Mouse (Mus musculus) neural tube, embryonic 11.5 days (tissue): ENCODE measurements around the gene Kpna6. TPM values are rescaled to one million over a fixed set of nuclear protein-coding genes. Genes with fewer than 3 reads are reported as not detected.

ENCODE experiments used
- ATAC-seq: fragments of 200-750 bp; cut with Nextera tagmentation; 2 replicates; pipeline ENCODE4 v1.8.0; 2017; ENCODE audit warnings: moderate number of reproducible peaks, mild to moderate bottlenecking, moderate TSS enrichment, moderate library complexity; ENCODE audit not compliant: insufficient read depth, low FRiP score, low TSS enrichment
- DNase-seq: peaks from one replicate; pipeline ENCODE4 v3.0.0-alpha.2; 2015; ENCODE audit warnings: low spot score
- H3K27ac ChIP-seq: fragments of 300-500 bp; sonication (generic); 2 replicates; pipeline ENCODE4 v1.5.1; 2014; ENCODE audit warnings: low read depth, mild to moderate bottlenecking, low read length
- H3K27me3 ChIP-seq: fragments of 300-500 bp; sonication (generic); 2 replicates; pipeline ENCODE4 v1.6.1; 2014; ENCODE audit warnings: mild to moderate bottlenecking, low read length, mixed read lengths; ENCODE audit not compliant: control insufficient read depth, insufficient read depth
- H3K36me3 ChIP-seq: fragments of 300-500 bp; sonication (generic); 2 replicates; pipeline ENCODE4 v1.6.1; 2014; ENCODE audit warnings: mild to moderate bottlenecking, low read length, moderate library complexity, mixed read lengths; ENCODE audit not compliant: control insufficient read depth, insufficient read depth
- H3K4me1 ChIP-seq: fragments of 300-500 bp; sonication (generic); 2 replicates; pipeline ENCODE4 v1.6.1; 2014; ENCODE audit warnings: low read length, mixed read lengths; ENCODE audit not compliant: control insufficient read depth, insufficient read depth
- H3K4me2 ChIP-seq: fragments of 300-500 bp; sonication (generic); 2 replicates; pipeline ENCODE4 v1.6.1; 2014; ENCODE audit warnings: low read depth, mild to moderate bottlenecking, moderate library complexity
- H3K4me3 ChIP-seq: fragments of 300-500 bp; sonication (generic); 2 replicates; pipeline ENCODE4 v1.5.1; 2014; ENCODE audit warnings: low read depth, low read length
- H3K9ac ChIP-seq: fragments of 300-500 bp; sonication (generic); 2 replicates; pipeline ENCODE4 v1.6.1; 2014; ENCODE audit warnings: mild to moderate bottlenecking, low read length
- H3K9me3 ChIP-seq: fragments of 300-500 bp; sonication (generic); 2 replicates; pipeline ENCODE4 v1.6.1; 2016; ENCODE audit warnings: low read length; ENCODE audit not compliant: control insufficient read depth
- WGBS: fragments of 180-500 bp; shearing (Covaris S2); extraction: QIAGEN DNeasy Blood & Tissue Kit; methylation state at CpG from one replicate; pipeline ENCODE4 v1.1.7; 2014; 5-methylcytosine and 5-hydroxymethylcytosine counted together
- polyA plus RNA-seq: library from polyadenylated mRNA; unstranded; fragments of >200 nt; fragmentation: Nextera tagmentation; extraction: Ambion mirVana; gene quantifications from 2 replicates; pipeline ENCODE4 v1.2.1, GENCODE M21; 2014

The Kpna6 gene
- polyA plus RNA-seq, 1 experiment from 2014 or later, result 15.7 TPM

DNA sequence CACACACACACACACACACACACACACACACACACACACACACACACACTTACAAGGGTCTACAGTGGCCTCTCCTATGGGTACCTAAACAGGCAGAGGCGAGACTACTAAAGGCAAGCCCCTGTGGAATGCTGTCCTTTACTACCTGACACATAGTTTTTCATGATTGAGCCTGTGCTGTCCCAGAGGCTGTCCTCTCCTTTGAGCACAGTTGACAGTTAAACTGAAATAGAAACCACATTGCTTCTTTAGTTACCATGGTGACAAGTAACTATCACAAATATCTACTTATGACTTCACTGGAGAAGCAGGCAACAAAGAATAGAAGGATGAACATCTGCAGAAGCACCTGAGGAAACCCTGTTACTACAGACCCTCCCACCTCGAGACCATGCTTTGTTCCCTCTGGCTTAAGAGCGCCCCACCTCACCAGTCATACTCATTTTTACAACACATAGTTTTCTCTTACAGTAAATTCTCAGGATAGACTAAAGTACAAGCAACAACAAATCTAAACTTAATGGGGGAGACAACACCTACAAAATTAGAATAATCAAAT is 10.2 kb downstream of the Kpna6 start:
- H3K4me3 ChIP-seq, result no peak overlapping the region
- no peak overlapping the region for H3K4me2 ChIP-seq
- no peak overlapping the region for H3K27ac ChIP-seq
- H3K36me3 ChIP-seq, result peaks cover 5% of the 10 kb centered on the region
- H3K9me3 ChIP-seq, result no peaks in the 10 kb centered on the region
- WGBS, result 86% methylated on average over 3 of the region's 3 CpGs
- H3K27me3 ChIP-seq, result no peaks in the 10 kb centered on the region
- no peak overlapping the region for H3K9ac ChIP-seq
- no peaks in the 10 kb centered on the region for H3K4me1 ChIP-seq
- DNase-seq (no peak), ATAC-seq (no peak)

GRCm38 (mm10) chr4:129661584-129661983 is 11.0 kb downstream of the Kpna6 start:
- Histone ChIP-seq H3K4me1 (no peaks in the 10 kb centered on the region), H3K4me3 (no peak overlapping the region), H3K36me3 (peaks cover 5% of the 10 kb centered on the region), H3K9ac (no peak overlapping the region), H3K27me3 (no peaks in the 10 kb centered on the region), H3K27ac (no peak overlapping the region), H3K9me3 (no peaks in the 10 kb centered on the region), H3K4me2 (no peak overlapping the region)
- 89% methylated on average over 3 of the region's 3 CpGs for WGBS
- ATAC-seq, result no peak
- no peak for DNase-seq

DNA sequence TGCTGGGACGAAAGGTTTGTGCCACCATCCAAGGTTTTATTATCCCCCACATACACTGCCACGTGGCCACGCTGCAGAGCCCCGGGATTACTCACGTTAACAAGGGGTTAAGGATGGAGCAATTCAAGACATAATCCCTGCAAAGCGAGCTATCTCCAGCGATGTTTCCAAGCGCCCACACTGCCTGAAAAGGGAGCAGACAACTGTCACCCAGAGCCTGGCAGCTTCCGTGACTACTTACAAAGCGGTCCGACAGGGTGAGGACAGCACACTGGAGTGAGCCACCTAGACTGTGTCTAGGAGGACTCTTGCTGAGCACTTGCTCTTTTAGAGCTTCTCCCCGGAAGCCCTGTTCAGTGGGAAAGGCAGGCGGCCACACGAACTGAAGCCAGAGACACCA is 17.8 kb downstream of the Kpna6 start:
- Histone ChIP-seq H3K4me3 (no peak overlapping the region), H3K4me2 (no peak overlapping the region), H3K9me3 (no peaks in the 10 kb centered on the region), H3K9ac (no peak overlapping the region), H3K27ac (no peak overlapping the region), H3K27me3 (no peaks in the 10 kb centered on the region), H3K4me1 (no peaks in the 10 kb centered on the region), H3K36me3 (peaks cover 28% of the 10 kb centered on the region)
- ATAC-seq (no peak), DNase-seq (no peak)
- 95% methylated on average over 14 of the region's 14 CpGs for WGBS

- no peak for DNase-seq
- WGBS, result 94% methylated on average over 8 of the region's 8 CpGs
- no peaks in the 10 kb centered on the region for H3K4me1 ChIP-seq
- no peak overlapping the region for H3K4me2 ChIP-seq
- H3K36me3 ChIP-seq, result peaks cover 36% of the 10 kb centered on the region
- no peak overlapping the region for H3K27ac ChIP-seq
- ATAC-seq, result no peak
- no peaks in the 10 kb centered on the region for H3K27me3 ChIP-seq
- no peak overlapping the region for H3K9ac ChIP-seq
- H3K9me3 ChIP-seq, result no peaks in the 10 kb centered on the region
- no peak overlapping the region for H3K4me3 ChIP-seq
Observed at GRCm38 (mm10) chr4:129650359-129650758, 22.2 kb downstream of the Kpna6 start.

DNA sequence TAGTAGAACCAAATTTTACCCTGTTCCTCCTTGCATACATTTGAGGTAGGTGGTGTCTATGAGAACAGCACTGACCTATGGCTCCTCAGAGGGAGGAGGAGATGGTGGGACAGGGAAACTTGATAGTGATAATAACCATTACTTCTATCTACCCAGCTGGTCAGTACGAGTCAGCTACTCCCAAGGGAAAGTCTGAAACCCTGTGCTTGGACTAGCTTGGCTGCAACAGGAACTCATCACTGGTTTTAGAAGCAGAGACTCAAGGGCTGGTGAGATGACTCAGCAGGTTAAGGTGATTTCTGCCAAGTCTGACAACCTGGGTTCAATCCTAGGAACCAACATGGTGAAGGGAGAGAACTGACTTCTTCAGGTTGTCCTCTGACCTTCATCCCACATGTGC is 23.9 kb downstream of the Kpna6 start:
- no peak for DNase-seq

GRCm38 (mm10) chr4:129645204-129645603 is 27.4 kb downstream of the Kpna6 start:
- no peak for ATAC-seq
- Histone ChIP-seq H3K27ac (no peak overlapping the region), H3K4me1 (no peaks in the 10 kb centered on the region; the same call in 1 of the 2 replicates), H3K4me3 (no peak overlapping the region), H3K27me3 (no peaks in the 10 kb centered on the region), H3K9ac (no peak overlapping the region), H3K36me3 (peaks cover 14% of the 10 kb centered on the region), H3K9me3 (no peaks in the 10 kb centered on the region), H3K4me2 (no peak overlapping the region)
- no peak for DNase-seq
- 95% methylated on average over 6 of the region's 6 CpGs for WGBS

More for the DNA sequence above, 23.9 kb downstream of the Kpna6 start:
- H3K9ac ChIP-seq, result no peak overlapping the region
- H3K27ac ChIP-seq, result no peak overlapping the region
- H3K4me3 ChIP-seq, result no peak overlapping the region
- WGBS, result 89% methylated on average over 1 of the region's 1 CpGs
- no peaks in the 10 kb centered on the region for H3K27me3 ChIP-seq
- no peaks in the 10 kb centered on the region for H3K4me1 ChIP-seq
- H3K36me3 ChIP-seq, result peaks cover 24% of the 10 kb centered on the region
- ATAC-seq, result no peak
- H3K4me2 ChIP-seq, result no peak overlapping the region
- no peaks in the 10 kb centered on the region for H3K9me3 ChIP-seq

DNA sequence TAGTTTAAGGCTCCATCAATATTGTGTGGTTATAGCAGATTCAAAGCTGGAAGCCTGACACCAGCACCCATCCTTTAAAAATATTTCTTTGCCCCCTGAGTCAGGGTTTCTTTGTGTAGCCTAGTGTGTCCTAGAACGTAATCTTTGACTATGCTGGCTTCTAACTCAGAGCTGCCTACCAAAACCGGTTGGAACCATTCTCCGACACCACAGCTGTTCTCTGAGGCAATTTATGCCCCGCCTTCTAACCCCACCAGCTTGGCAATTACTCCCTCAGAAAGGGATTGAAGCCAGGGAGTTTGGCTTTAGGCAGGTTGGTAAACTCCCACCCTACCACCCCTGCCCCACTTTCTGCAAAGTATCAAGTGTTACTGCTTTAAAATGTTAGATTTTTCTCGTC is 30.8 kb downstream of the Kpna6 start:
- no peak overlapping the region for H3K9ac ChIP-seq
- H3K4me2 ChIP-seq, result peak overlapping the region; percentile 22; the same call in 1 of the 2 replicates
- H3K4me1 ChIP-seq, result peaks cover 11% of the 10 kb centered on the region
- WGBS, result 43% methylated on average over 5 of the region's 5 CpGs
- peaks cover 15% of the 10 kb centered on the region for H3K36me3 ChIP-seq
- no peaks in the 10 kb centered on the region for H3K27me3 ChIP-seq
- ATAC-seq (no peak), DNase-seq (no peak)
- no peak overlapping the region for H3K4me3 ChIP-seq
- no peak overlapping the region for H3K27ac ChIP-seq
- H3K9me3 ChIP-seq, result no peaks in the 10 kb centered on the region

- ATAC-seq (peak; percentile 94), DNase-seq (peak; percentile 98)
- H3K4me2 ChIP-seq, result peak within 1 kb of the TSS; percentile 96
- no peaks in the 10 kb centered on the region for H3K27me3 ChIP-seq
- peaks cover 11% of the 10 kb centered on the region for H3K4me1 ChIP-seq
- peak within 1 kb of the TSS; percentile 76 for H3K9ac ChIP-seq
- no peaks in the 10 kb centered on the region for H3K9me3 ChIP-seq
- H3K27ac ChIP-seq, result peak within 1 kb of the TSS; percentile 76
- peaks cover 18% of the 10 kb centered on the region for H3K36me3 ChIP-seq
- WGBS, result under 1% methylated on average over 60 of the region's 60 CpGs
- H3K4me3 ChIP-seq, result peak within 1 kb of the TSS; percentile 67
Observed at GRCm38 (mm10) chr4:129640638-129641467, 31.7 kb downstream of the Kpna6 start, which contains the start of gene Txlna. Txlna (minus strand) TSS chr4:129641065.
